Mouse (Mus musculus) ovary, postnatal 36 days (tissue): ENCODE measurements around the gene Sowaha.

Experiments used
- DNase-seq: peaks from one replicate; pipeline ENCODE4 v3.0.0; 2022; ENCODE audit warnings: low spot score, mixed read lengths

Sowaha gene

GRCm38 (mm10) chr11:53505026-53505663 lies 25.1 kb upstream of the Sowaha start:
- no peak for DNase-seq

GRCm38 (mm10) chr11:53504376-53504775 lies 24.3 kb upstream of the Sowaha start:
- DNase-seq: no peak

GRCm38 (mm10) chr11:53503738-53504137 lies 23.7 kb upstream of the Sowaha start:
- DNase-seq: no peak

- no peak for DNase-seq
Measured at GRCm38 (mm10) chr11:53502039-53502765, 22.1 kb upstream of the Sowaha start.

- no peak for DNase-seq
Measured at GRCm38 (mm10) chr11:53500569-53500968, 20.5 kb upstream of the Sowaha start.

GRCm38 (mm10) chr11:53496946-53497345 lies 16.9 kb upstream of the Sowaha start:
- no peak for DNase-seq

GRCm38 (mm10) chr11:53495417-53495816 lies 15.3 kb upstream of the Sowaha start:
- DNase-seq: no peak

GRCm38 (mm10) chr11:53493243-53493955 lies 13.3 kb upstream of the Sowaha start:
- no peak for DNase-seq

GRCm38 (mm10) chr11:53491954-53492401 lies 11.9 kb upstream of the Sowaha start:
- DNase-seq: no peak

- DNase-seq: no peak
Measured at GRCm38 (mm10) chr11:53489421-53489820, 9.3 kb upstream of the Sowaha start.

- no peak for DNase-seq
Measured at GRCm38 (mm10) chr11:53489007-53489406, 8.9 kb upstream of the Sowaha start.

- peak; percentile 37 for DNase-seq
Measured at GRCm38 (mm10) chr11:53486822-53487594, 6.9 kb upstream of the Sowaha start.

- no peak for DNase-seq
Measured at GRCm38 (mm10) chr11:53486351-53486750, 6.3 kb upstream of the Sowaha start.

GRCm38 (mm10) chr11:53485719-53486118 lies 5.6 kb upstream of the Sowaha start:
- no peak for DNase-seq

- peak; percentile 40 for DNase-seq
Measured at GRCm38 (mm10) chr11:53483159-53483891, 3.3 kb upstream of the Sowaha start.

GRCm38 (mm10) chr11:53481088-53481730 lies 1.1 kb upstream of the Sowaha start:
- no peak for DNase-seq

GRCm38 (mm10) chr11:53479171-53479782 lies 797 bp downstream of the Sowaha start:
- no peak for DNase-seq

- no peak for DNase-seq
Measured at GRCm38 (mm10) chr11:53478383-53479170, 1.5 kb downstream of the Sowaha start.

- DNase-seq: no peak
Measured at GRCm38 (mm10) chr11:53477833-53478232, 2.2 kb downstream of the Sowaha start.

GRCm38 (mm10) chr11:53475620-53476019 lies 4.5 kb downstream of the Sowaha start:
- DNase-seq: no peak
